Mouse (Mus musculus) hindbrain, embryonic 12.5 days (tissue): ENCODE measurements around the gene Wfdc2. TPM values are rescaled to one million over a fixed set of nuclear protein-coding genes. Genes with fewer than 3 reads are reported as not detected.
A peak's percentile ranks its signal among the peaks of the same experiment; 100 is the strongest.
"Not testable (repeated sequence)": the region's sequence is repeated elsewhere in the genome, so short reads cannot be mapped to it uniquely, and the experiment has no call there.

ENCODE experiments used
- ATAC-seq: fragments of 200-750 bp; cut with Nextera tagmentation; 2 replicates; pipeline ENCODE4 v1.8.0; 2017; ENCODE audit warnings: moderate TSS enrichment; ENCODE audit not compliant: low FRiP score
- H3K27ac ChIP-seq: fragments of 300-500 bp; sonication (generic); 2 replicates; pipeline ENCODE4 v1.5.1; 2016; ENCODE audit warnings: mild to moderate bottlenecking
- H3K27me3 ChIP-seq: fragments of 300-500 bp; sonication (generic); 2 replicates; pipeline ENCODE4 v1.6.1; 2016; ENCODE audit warnings: mild to moderate bottlenecking
- H3K36me3 ChIP-seq: fragments of 300-500 bp; sonication (generic); 2 replicates; pipeline ENCODE4 v1.6.1; 2016; ENCODE audit warnings: mild to moderate bottlenecking
- H3K4me1 ChIP-seq: fragments of 300-500 bp; sonication (generic); 2 replicates; pipeline ENCODE4 v1.6.1; 2016
- H3K4me2 ChIP-seq: fragments of 300-500 bp; sonication (generic); replicated peaks from 2 replicates; pipeline ENCODE4 v1.6.1; 2016; ENCODE audit warnings: mild to moderate bottlenecking
- H3K4me3 ChIP-seq: fragments of 300-500 bp; sonication (generic); 2 replicates; pipeline ENCODE4 v1.5.1; 2016; ENCODE audit warnings: mild to moderate bottlenecking
- H3K9ac ChIP-seq: fragments of 300-500 bp; sonication (generic); 2 replicates; pipeline ENCODE4 v1.6.1; 2016; ENCODE audit warnings: mild to moderate bottlenecking, moderate library complexity
- H3K9me3 ChIP-seq: fragments of 300-500 bp; sonication (generic); replicated peaks from 2 replicates; pipeline ENCODE4 v1.6.1; 2016; ENCODE audit warnings: mild to moderate bottlenecking
- WGBS: fragments of 180-500 bp; shearing (Covaris S2); methylation state at CpG from one replicate; pipeline ENCODE4 v1.1.7; 2016; 5-methylcytosine and 5-hydroxymethylcytosine counted together
- polyA plus RNA-seq: library from polyadenylated mRNA; unstranded; fragments of >200 nt; fragmentation: Nextera tagmentation; extraction: Ambion mirVana; gene quantifications from 2 replicates; pipeline ENCODE4 v1.2.1, GENCODE M21; 2016

Gene Wfdc2
- polyA plus RNA-seq, 1 experiment from 2014 or later = 48.2 TPM

- H3K27ac ChIP-seq = no peak overlapping the region
- H3K4me2 ChIP-seq = no peak overlapping the region
- no peak overlapping the region for H3K4me3 ChIP-seq
- peaks cover 7% of the 10 kb centered on the region for H3K4me1 ChIP-seq
- ATAC-seq = no peak
- WGBS = 78% methylated on average over 2 of the region's 2 CpGs
- no peaks in the 10 kb centered on the region for H3K36me3 ChIP-seq
- no peaks in the 10 kb centered on the region; the same call in 1 of the 2 replicates for H3K27me3 ChIP-seq
- no peak overlapping the region for H3K9ac ChIP-seq
- no peaks in the 10 kb centered on the region for H3K9me3 ChIP-seq
Measured at GRCm38 (mm10) chr2:164550895-164551269, 11.3 kb upstream of the Wfdc2 start.

DNA sequence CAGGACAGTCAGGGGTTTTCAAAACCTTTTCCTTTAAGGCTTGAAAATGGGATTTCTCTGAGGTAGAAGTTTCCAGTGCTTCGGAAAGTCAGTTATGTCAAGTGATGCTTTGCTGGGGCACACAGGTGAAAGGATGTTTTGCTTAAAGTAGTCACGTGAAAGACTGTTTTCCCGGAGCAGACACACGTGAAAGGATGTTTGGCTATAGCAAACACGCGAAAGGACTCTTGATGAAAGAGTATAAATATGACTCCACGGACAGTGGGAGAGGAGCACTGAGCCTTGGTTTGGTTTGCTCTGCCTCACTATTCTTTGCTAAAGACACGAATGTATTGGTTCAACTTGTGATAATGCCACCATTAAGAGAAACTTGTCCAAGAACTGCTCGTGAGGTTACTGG, 10.7 kb upstream of the Wfdc2 start:
- Histone ChIP-seq H3K9ac (no peak overlapping the region), H3K27ac (no peak overlapping the region), H3K4me2 (no peak overlapping the region), H3K4me3 (no peak overlapping the region), H3K9me3 (no peaks in the 10 kb centered on the region), H3K4me1 (peaks cover 7% of the 10 kb centered on the region), H3K27me3 (no peaks in the 10 kb centered on the region; the same call in 1 of the 2 replicates), H3K36me3 (no peaks in the 10 kb centered on the region)
- 90% methylated on average over 9 of the region's 9 CpGs for WGBS
- ATAC-seq = no peak

- Histone ChIP-seq H3K4me3 (no peak overlapping the region), H3K27ac (no peak overlapping the region), H3K4me1 (peaks cover 12% of the 10 kb centered on the region), H3K4me2 (no peak overlapping the region), H3K36me3 (no peaks in the 10 kb centered on the region), H3K27me3 (peaks cover 13% of the 10 kb centered on the region), H3K9me3 (no peaks in the 10 kb centered on the region), H3K9ac (no peak overlapping the region)
- WGBS = 88% methylated on average over 8 of the region's 8 CpGs
- ATAC-seq = no peak
Measured at GRCm38 (mm10) chr2:164558426-164558825, 3.8 kb upstream of the Wfdc2 start.

DNA sequence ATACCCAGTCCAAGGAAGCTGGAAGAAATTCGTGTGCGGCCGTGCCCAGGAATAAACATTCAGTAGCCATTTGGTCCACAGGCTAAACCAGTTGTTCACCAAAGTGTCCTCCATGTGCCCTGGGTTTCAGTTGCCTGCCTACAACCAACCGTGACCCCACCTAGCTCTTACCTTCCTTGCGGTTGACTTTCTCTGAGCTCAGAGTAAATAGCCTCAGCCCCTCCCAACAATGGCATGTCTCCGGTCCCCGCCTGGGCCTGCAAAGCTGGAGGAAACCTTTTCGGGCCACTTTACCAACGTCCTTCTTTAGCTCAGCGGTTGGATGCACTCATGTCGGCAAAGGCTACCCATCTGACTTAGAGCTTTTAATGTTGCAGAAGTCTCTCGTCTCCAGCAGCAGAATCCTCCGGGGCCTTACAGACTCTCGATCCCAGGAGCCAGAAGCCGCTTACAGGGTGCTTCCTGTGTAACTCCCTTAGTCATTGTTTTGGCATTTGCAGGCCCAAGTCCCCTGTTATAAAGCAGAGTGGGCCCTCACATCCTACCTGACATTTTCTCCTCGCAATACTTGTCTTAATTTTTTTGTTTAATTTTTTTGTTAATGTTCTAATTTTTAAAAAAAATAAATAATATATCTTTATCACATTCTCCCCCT, 3.1 kb upstream of the Wfdc2 start:
- Histone ChIP-seq H3K9me3 (no peaks in the 10 kb centered on the region), H3K4me2 (no peak overlapping the region), H3K9ac (no peak overlapping the region), H3K27me3 (peaks cover 15% of the 10 kb centered on the region), H3K4me3 (no peak overlapping the region), H3K27ac (no peak overlapping the region), H3K4me1 (peaks cover 16% of the 10 kb centered on the region), H3K36me3 (no peaks in the 10 kb centered on the region)
- no peak for ATAC-seq
- WGBS = 50% methylated on average over 16 of the region's 16 CpGs

DNA sequence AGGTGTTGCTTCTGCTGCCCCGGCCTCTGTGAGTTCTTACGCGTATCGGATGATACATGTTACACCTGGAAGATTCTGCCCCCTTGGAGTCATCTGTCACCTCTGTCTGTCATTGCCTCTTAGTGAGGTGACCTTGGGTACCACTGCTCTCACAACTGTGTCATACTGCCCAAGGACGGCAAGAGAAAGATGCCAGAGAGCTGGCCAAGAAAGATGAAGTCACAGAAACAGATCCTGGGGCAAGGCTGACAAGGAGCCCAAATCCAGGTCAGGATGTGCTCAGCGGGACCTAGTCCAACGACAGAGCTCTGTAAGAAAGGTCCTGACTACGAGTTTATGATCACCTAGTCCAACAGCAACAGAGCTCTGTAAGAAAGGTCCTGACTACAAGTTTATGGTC, 2.1 kb upstream of the Wfdc2 start:
- no peak overlapping the region for H3K4me3 ChIP-seq
- H3K4me2 ChIP-seq = no peak overlapping the region
- WGBS = 86% methylated on average over 8 of the region's 8 CpGs
- ATAC-seq = no peak
- peaks cover 15% of the 10 kb centered on the region for H3K27me3 ChIP-seq
- H3K27ac ChIP-seq = no peak overlapping the region
- no peak overlapping the region for H3K9ac ChIP-seq
- no peaks in the 10 kb centered on the region for H3K36me3 ChIP-seq
- H3K4me1 ChIP-seq = peaks cover 16% of the 10 kb centered on the region
- no peaks in the 10 kb centered on the region for H3K9me3 ChIP-seq

DNA sequence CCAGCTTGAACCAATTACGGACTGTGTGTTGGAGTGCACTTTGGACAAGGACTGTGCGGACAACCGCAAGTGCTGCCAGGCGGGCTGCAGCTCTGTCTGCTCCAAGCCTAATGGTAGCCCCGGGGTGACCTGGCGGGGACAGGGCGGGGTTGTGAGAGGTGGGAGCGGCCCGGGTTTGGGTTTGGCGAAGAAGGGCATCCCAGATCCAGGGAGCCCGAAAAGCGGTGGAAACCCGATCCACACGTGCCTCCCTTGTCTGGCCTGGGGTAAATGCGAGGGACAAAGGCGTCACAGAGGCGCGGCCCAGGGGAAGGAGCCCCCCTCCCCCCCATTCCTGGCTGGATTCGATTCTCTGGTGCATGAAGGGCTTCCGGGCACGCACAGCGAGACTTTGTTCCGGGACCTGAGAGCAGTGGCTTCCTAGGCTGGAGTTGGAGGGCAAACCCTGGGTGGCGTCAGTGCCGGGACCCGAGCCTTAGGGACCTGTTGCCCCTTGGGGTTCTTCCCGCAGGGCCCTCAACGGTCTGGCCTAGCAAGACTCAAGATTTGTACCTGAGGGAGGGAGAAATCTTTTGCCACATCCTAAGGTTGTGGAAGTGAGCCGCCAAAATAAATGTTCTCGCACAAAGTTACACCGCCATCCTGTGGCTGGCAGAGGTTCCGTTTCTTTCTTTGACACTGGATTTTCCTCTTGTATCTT, 1.3 kb downstream of the Wfdc2 start:
- peak overlapping the region; percentile 91 for H3K4me2 ChIP-seq
- H3K9me3 ChIP-seq = no peaks in the 10 kb centered on the region
- no peak overlapping the region for H3K27ac ChIP-seq
- WGBS = under 1% methylated on average over 32 of the region's 32 CpGs
- ATAC-seq = peak; percentile 61; the same call in 1 of the 2 replicates
- peak overlapping the region; percentile 45 for H3K4me3 ChIP-seq
- 0 out of 2 replicates have a peak, but pooled peaks cover 2% of the 10 kb centered on the region for H3K36me3 ChIP-seq
- H3K4me1 ChIP-seq = peaks cover 16% of the 10 kb centered on the region
- H3K27me3 ChIP-seq = peaks cover 15% of the 10 kb centered on the region
- H3K9ac ChIP-seq = peak overlapping the region; percentile 65

DNA sequence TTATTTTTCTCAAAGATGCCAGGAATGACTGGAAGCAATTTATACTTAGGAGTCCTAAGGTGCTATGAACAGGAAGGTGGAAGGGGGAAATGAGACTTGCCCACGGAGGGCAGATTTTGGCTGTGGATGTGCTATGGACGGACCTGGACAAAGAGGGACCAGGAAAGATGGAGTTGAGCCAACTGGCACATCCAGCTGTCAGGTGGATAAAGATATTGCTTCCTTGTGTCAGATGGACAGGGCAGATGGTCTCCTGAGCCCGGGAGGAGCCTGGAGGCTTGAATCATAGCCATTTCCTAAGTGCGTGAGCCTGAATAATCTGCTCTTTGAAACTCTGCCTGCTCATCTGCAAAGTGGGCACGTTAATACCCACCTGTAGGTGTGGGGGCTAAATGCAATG, 2.1 kb downstream of the Wfdc2 start:
- Histone ChIP-seq H3K27me3 (peaks cover 15% of the 10 kb centered on the region), H3K4me2 (no peak overlapping the region), H3K27ac (no peak overlapping the region), H3K4me3 (no peak overlapping the region), H3K9me3 (no peaks in the 10 kb centered on the region), H3K36me3 (0 out of 2 replicates have a peak, but pooled peaks cover 2% of the 10 kb centered on the region), H3K9ac (no peak overlapping the region), H3K4me1 (peaks cover 16% of the 10 kb centered on the region)
- no peak for ATAC-seq
- WGBS = 81% methylated on average over 5 of the region's 5 CpGs

- no peak overlapping the region for H3K4me2 ChIP-seq
- H3K36me3 ChIP-seq = 0 out of 2 replicates have a peak, but pooled peaks cover 2% of the 10 kb centered on the region
- 83% methylated on average over 2 of the region's 2 CpGs for WGBS
- no peaks in the 10 kb centered on the region for H3K9me3 ChIP-seq
- H3K4me1 ChIP-seq = peaks cover 16% of the 10 kb centered on the region
- H3K27me3 ChIP-seq = peaks cover 19% of the 10 kb centered on the region
- H3K4me3 ChIP-seq = no peak overlapping the region
- H3K9ac ChIP-seq = no peak overlapping the region
- no peak overlapping the region for H3K27ac ChIP-seq
- ATAC-seq = no peak
Measured at GRCm38 (mm10) chr2:164566997-164567396, 4.8 kb downstream of the Wfdc2 start.

- no peak overlapping the region for H3K4me3 ChIP-seq
- H3K27ac ChIP-seq = no peak overlapping the region
- ATAC-seq = no peak
- peaks cover 16% of the 10 kb centered on the region for H3K27me3 ChIP-seq
- no peaks in the 10 kb centered on the region for H3K9me3 ChIP-seq
- no peak overlapping the region for H3K4me2 ChIP-seq
- peaks cover 13% of the 10 kb centered on the region for H3K4me1 ChIP-seq
- 0 out of 2 replicates have a peak, but pooled peaks cover 2% of the 10 kb centered on the region for H3K36me3 ChIP-seq
- no peak overlapping the region for H3K9ac ChIP-seq
- 88% methylated on average over 5 of the region's 5 CpGs for WGBS
Measured at GRCm38 (mm10) chr2:164567460-164567859, 5.2 kb downstream of the Wfdc2 start.

- H3K9me3 ChIP-seq, ATAC-seq, H3K4me3 ChIP-seq, H3K27ac ChIP-seq, H3K36me3 ChIP-seq, H3K4me2 ChIP-seq, H3K9ac ChIP-seq, H3K27me3 ChIP-seq, H3K4me1 ChIP-seq: not testable (repeated sequence)
- WGBS = 84% methylated on average over 6 of the region's 6 CpGs
Measured at GRCm38 (mm10) chr2:164573359-164573758, 11.1 kb downstream of the Wfdc2 start, which contains the start of gene Spint3. TSS of gene Spint3 (minus strand) at chr2:164573459.

- not testable (repeated sequence) for H3K4me2 ChIP-seq, ATAC-seq, H3K27me3 ChIP-seq, H3K36me3 ChIP-seq, H3K9ac ChIP-seq, H3K27ac ChIP-seq, H3K9me3 ChIP-seq, H3K4me3 ChIP-seq, H3K4me1 ChIP-seq
- WGBS = 72% methylated on average over 13 of the region's 13 CpGs
Measured at GRCm38 (mm10) chr2:164585025-164585725, 23.0 kb downstream of the Wfdc2 start, which contains the start of gene Wfdc6a. TSS of gene Wfdc6a (minus strand) at chr2:164585447.

- no peak overlapping the region for H3K4me2 ChIP-seq
- WGBS = 11% methylated on average over 4 of the region's 4 CpGs
- no peaks in the 10 kb centered on the region for H3K36me3 ChIP-seq
- no peaks in the 10 kb centered on the region for H3K27me3 ChIP-seq
- no peaks in the 10 kb centered on the region for H3K4me1 ChIP-seq
- no peak overlapping the region for H3K9ac ChIP-seq
- H3K9me3 ChIP-seq = no peaks in the 10 kb centered on the region
- no peak overlapping the region for H3K4me3 ChIP-seq
- no peak overlapping the region for H3K27ac ChIP-seq
- ATAC-seq = no peak
Measured at GRCm38 (mm10) chr2:164592014-164592413, 29.8 kb downstream of the Wfdc2 start.
